Mouse (Mus musculus): ENCODE data around the gene Bag2.
"Not testable (repeated sequence)": the region's sequence is repeated elsewhere in the genome, so short reads cannot be mapped to it uniquely, and the experiment has no call there.

Bag2 gene

GRCm38 (mm10) chr1:33749109-33749508, 8.5 kb downstream of the Bag2 start:
- DNase-seq = no peak

- DNase-seq = no peak
Observed at GRCm38 (mm10) chr1:33745901-33746300, 11.7 kb downstream of the Bag2 start.

- DNase-seq = not testable (repeated sequence)
Observed at GRCm38 (mm10) chr1:33744815-33745214, 12.8 kb downstream of the Bag2 start.

- no peak for DNase-seq
Observed at GRCm38 (mm10) chr1:33742903-33743302, 14.7 kb downstream of the Bag2 start.

GRCm38 (mm10) chr1:33739302-33739701, 18.3 kb downstream of the Bag2 start:
- DNase-seq = peak; percentile 87

GRCm38 (mm10) chr1:33738681-33739278, 18.8 kb downstream of the Bag2 start:
- DNase-seq = no peak

- no peak for DNase-seq
Observed at GRCm38 (mm10) chr1:33738281-33738680, 19.3 kb downstream of the Bag2 start.

- no peak for DNase-seq
Observed at GRCm38 (mm10) chr1:33734001-33734685, 23.5 kb downstream of the Bag2 start.

- no peak for DNase-seq
Observed at GRCm38 (mm10) chr1:33733044-33733443, 24.6 kb downstream of the Bag2 start.

- no peak for DNase-seq
Observed at GRCm38 (mm10) chr1:33725086-33725485, 32.5 kb downstream of the Bag2 start.

- no peak for DNase-seq
Observed at GRCm38 (mm10) chr1:33724516-33724915, 33.1 kb downstream of the Bag2 start.

GRCm38 (mm10) chr1:33721020-33721419, 36.6 kb downstream of the Bag2 start:
- no peak for DNase-seq

- DNase-seq = peak; percentile 53
Observed at GRCm38 (mm10) chr1:33720231-33720630, 37.4 kb downstream of the Bag2 start.

- DNase-seq = peak; percentile 89
Observed at GRCm38 (mm10) chr1:33719733-33720225, 37.8 kb downstream of the Bag2 start, which contains the start of gene Rab23. TSS of gene Rab23 (plus strand) at chr1:33719887.

GRCm38 (mm10) chr1:33717636-33718035, 40.0 kb downstream of the Bag2 start:
- no peak for DNase-seq

- DNase-seq = no peak
Observed at GRCm38 (mm10) chr1:33714796-33715195, 42.8 kb downstream of the Bag2 start.

GRCm38 (mm10) chr1:33712026-33712425, 45.6 kb downstream of the Bag2 start:
- no peak for DNase-seq

- no peak for DNase-seq
Observed at GRCm38 (mm10) chr1:33709615-33710014, 48.0 kb downstream of the Bag2 start.

- no peak for DNase-seq
Observed at GRCm38 (mm10) chr1:33701244-33701643, 56.4 kb downstream of the Bag2 start.

- no peak for DNase-seq
Observed at GRCm38 (mm10) chr1:33696016-33696415, 61.6 kb downstream of the Bag2 start.

Measured in cerebellum, adult 9-10 months (tissue).